Mouse (Mus musculus) E14TG2a.4 (cell line): ENCODE measurements around the gene Stpg3.

Experiments
- H3K27me3 ChIP-seq: 2 replicates; pipeline ENCODE4 v1.6.1; 2014; ENCODE audit warnings: low read length, control low read depth; ENCODE audit not compliant: insufficient read depth
- H3K36me3 ChIP-seq: 2 replicates; pipeline ENCODE4 v1.6.1; 2014; ENCODE audit warnings: low read length, control low read depth; ENCODE audit not compliant: insufficient read depth
- H3K4me1 ChIP-seq: replicated peaks from 2 replicates; pipeline ENCODE4 v1.6.1; 2014; ENCODE audit warnings: low read depth, low read length, control low read depth
- H3K4me3 ChIP-seq: replicated peaks from 2 replicates; pipeline ENCODE4 v1.5.1; 2014; ENCODE audit warnings: mild to moderate bottlenecking, low read length
- H3K9me3 ChIP-seq: 2 replicates; pipeline ENCODE4 v1.6.1; 2014; ENCODE audit warnings: low read length, control low read depth
- CTCF ChIP-seq: conservative IDR thresholded peaks from 2 replicates; pipeline ENCODE4 v1.5.1; 2014; ENCODE audit warnings: low read length
- NANOG ChIP-seq: IDR thresholded peaks from 2 replicates; pipeline ENCODE4 v1.6.1; 2014; ENCODE audit warnings: borderline replicate concordance, low read length, mixed read lengths
- POU5F1 ChIP-seq: IDR thresholded peaks from 2 replicates; pipeline ENCODE4 v1.6.1; 2014; ENCODE audit warnings: low read length, borderline replicate concordance

Gene Stpg3

DNA sequence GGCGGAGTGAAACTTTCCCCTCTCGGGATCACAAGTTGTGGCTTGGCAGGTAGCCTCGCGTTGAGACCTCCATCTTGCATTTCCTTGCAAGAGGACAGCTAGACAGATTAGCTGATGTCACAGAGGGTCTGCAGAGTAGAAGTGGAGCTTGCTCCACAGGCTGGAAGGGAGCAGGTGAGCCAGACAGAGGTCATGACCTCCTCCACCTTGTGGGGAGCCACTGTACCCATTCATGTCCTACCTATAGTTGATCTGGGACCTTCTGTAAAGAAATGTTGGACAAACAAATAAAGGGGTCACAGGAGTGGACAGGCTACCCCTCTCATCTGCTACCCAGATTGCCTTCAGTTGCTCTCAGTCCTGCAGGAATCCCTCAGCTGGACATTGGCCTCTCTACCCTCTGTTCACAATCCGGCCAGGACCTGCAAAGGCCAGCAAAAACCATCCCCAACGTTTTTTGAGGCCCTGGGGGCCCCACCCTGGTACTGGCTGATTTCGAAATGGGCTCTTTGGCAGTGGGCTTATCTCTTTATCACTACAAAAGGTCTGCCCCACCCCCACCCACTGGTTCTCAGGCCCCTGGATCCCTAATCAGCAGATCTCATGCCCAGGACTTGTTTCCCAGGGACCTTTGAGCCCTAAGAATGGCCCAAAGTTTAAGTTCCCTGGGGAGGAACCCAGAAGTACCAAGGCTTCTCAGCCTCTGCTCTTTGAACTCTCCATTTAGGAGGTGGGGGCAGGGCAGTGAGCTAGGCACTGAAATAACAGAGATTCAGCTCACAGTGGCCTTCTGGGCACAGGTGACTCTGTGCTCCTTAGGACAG, 39.4 kb downstream of the Stpg3 start:
- H3K4me1 ChIP-seq, result peaks cover 50% of the 10 kb centered on the region

GRCm38 (mm10) chr2:25173821-25174220, 40.6 kb downstream of the Stpg3 start:
- Histone ChIP-seq H3K4me1 (peaks cover 51% of the 10 kb centered on the region), H3K27me3 (peaks cover 95% of the 10 kb centered on the region)
- no peak for TF ChIP-seq NANOG
- TF ChIP-seq POU5F1, result no peak
- TF ChIP-seq CTCF, result no peak

More for the DNA sequence above, 39.4 kb downstream of the Stpg3 start:
- Histone ChIP-seq H3K36me3 (no peaks in the 10 kb centered on the region), H3K4me3 (no peak overlapping the region), H3K27me3 (peaks cover 97% of the 10 kb centered on the region), H3K9me3 (no peaks in the 10 kb centered on the region)
- TF ChIP-seq CTCF (no peak), POU5F1 (no peak), NANOG (no peak)

DNA sequence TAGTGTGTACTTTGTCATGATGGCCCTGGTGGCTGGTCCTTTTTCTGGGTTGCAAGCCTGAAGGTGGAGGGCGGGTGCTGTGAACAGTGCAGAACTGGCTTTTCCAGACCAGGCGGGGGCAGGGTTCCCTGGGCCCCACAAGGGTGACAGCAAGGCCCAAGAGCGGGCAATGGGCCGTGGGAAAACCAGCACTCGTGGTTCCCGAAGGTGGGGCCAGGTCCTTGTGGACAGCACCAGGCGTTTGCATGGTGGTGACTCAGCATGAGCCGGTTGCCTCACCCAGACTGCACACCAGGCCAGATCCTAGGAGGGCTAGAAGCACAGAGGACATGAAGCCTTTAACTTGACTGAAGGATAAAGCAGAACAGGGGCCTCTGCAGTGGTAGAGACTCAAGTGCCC, 41.8 kb downstream of the Stpg3 start:
- Histone ChIP-seq H3K9me3 (no peaks in the 10 kb centered on the region), H3K4me1 (peaks cover 52% of the 10 kb centered on the region), H3K27me3 (peaks cover 89% of the 10 kb centered on the region), H3K4me3 (no peak overlapping the region), H3K36me3 (no peaks in the 10 kb centered on the region)
- no peak for TF ChIP-seq CTCF
- TF ChIP-seq POU5F1, result no peak
- no peak for TF ChIP-seq NANOG

More at GRCm38 (mm10) chr2:25173821-25174220, 40.6 kb downstream of the Stpg3 start:
- Histone ChIP-seq H3K4me3 (no peak overlapping the region), H3K9me3 (no peaks in the 10 kb centered on the region), H3K36me3 (no peaks in the 10 kb centered on the region)

DNA sequence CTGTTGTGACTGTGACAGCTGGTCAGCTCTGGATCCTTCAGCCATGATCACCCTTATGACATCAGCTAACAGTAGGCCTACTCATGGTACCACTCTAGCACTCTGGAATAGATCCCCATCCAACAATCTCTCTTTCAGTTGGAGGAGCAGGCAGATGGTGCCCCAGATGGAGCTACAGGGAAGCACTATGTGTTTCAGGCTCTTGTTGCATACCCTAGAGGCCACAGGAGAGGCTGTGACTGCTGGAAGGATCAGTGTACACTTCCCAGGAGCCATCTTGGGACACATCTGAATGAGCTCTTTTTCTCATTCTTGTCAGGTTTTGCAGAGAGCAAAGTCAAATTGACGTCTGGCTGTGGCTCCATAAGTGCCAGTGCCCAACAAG, 42.7 kb downstream of the Stpg3 start:
- H3K4me3 ChIP-seq, result no peak overlapping the region

GRCm38 (mm10) chr2:25171101-25171768, 43.2 kb downstream of the Stpg3 start:
- TF ChIP-seq POU5F1 (no peak), NANOG (no peak), CTCF (no peak)
- H3K9me3 ChIP-seq, result peaks cover 2% of the 10 kb centered on the region; the same call in 1 of the 2 replicates
- peaks cover 51% of the 10 kb centered on the region for H3K4me1 ChIP-seq
- H3K27me3 ChIP-seq, result peaks cover 89% of the 10 kb centered on the region
- H3K4me3 ChIP-seq, result no peak overlapping the region
- no peaks in the 10 kb centered on the region for H3K36me3 ChIP-seq

More for the DNA sequence above, 42.7 kb downstream of the Stpg3 start:
- Histone ChIP-seq H3K4me1 (peaks cover 51% of the 10 kb centered on the region), H3K36me3 (no peaks in the 10 kb centered on the region), H3K9me3 (peaks cover 2% of the 10 kb centered on the region; the same call in 1 of the 2 replicates), H3K27me3 (peaks cover 89% of the 10 kb centered on the region)
- no peak for TF ChIP-seq POU5F1
- no peak for TF ChIP-seq NANOG
- no peak for TF ChIP-seq CTCF

- Histone ChIP-seq H3K4me1 (peaks cover 49% of the 10 kb centered on the region), H3K27me3 (peaks cover 89% of the 10 kb centered on the region), H3K36me3 (no peaks in the 10 kb centered on the region), H3K9me3 (peaks cover 2% of the 10 kb centered on the region; the same call in 1 of the 2 replicates), H3K4me3 (no peak overlapping the region)
- no peak for TF ChIP-seq CTCF
- TF ChIP-seq POU5F1, result no peak
- no peak for TF ChIP-seq NANOG
Observed at GRCm38 (mm10) chr2:25170326-25171100, 43.9 kb downstream of the Stpg3 start.

GRCm38 (mm10) chr2:25169778-25170177, 44.7 kb downstream of the Stpg3 start:
- TF ChIP-seq POU5F1 (no peak), CTCF (no peak), NANOG (no peak)

DNA sequence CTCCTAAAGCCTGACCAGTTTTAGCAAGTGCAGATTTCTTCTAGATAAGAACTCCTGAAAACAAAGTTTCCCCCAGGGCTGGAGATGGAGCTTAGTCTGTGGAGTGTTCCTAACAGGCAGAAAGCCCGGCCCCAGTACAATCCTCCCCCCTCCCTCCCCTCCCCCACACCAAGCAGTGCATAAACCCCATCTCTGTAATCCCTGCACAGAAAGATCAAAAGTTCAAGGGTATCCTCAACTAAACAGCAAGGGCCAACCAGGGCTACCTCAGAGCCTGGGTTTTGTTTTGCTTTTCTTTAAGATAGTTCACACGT, 45.8 kb downstream of the Stpg3 start:
- Histone ChIP-seq H3K4me3 (no peak overlapping the region), H3K4me1 (peaks cover 52% of the 10 kb centered on the region), H3K9me3 (peaks cover 2% of the 10 kb centered on the region; the same call in 1 of the 2 replicates), H3K36me3 (no peaks in the 10 kb centered on the region), H3K27me3 (peaks cover 89% of the 10 kb centered on the region)
- TF ChIP-seq CTCF, result no peak

More at GRCm38 (mm10) chr2:25169778-25170177, 44.7 kb downstream of the Stpg3 start:
- Histone ChIP-seq H3K27me3 (peaks cover 89% of the 10 kb centered on the region), H3K9me3 (peaks cover 2% of the 10 kb centered on the region; the same call in 1 of the 2 replicates), H3K36me3 (no peaks in the 10 kb centered on the region), H3K4me1 (peaks cover 43% of the 10 kb centered on the region), H3K4me3 (no peak overlapping the region; the same call in 1 of the 2 replicates)
